Mouse (Mus musculus) liver, embryonic 14.5 days (tissue): ENCODE measurements around the gene Arntl2. TPM values are rescaled to one million over a fixed set of nuclear protein-coding genes. Genes with fewer than 3 reads are reported as not detected.
A peak's percentile ranks its signal among the peaks of the same experiment; 100 is the strongest.
"Not testable (repeated sequence)": the region's sequence is repeated elsewhere in the genome, so short reads cannot be mapped to it uniquely, and the experiment has no call there.

Source experiments
- ATAC-seq: fragments of 200-750 bp; cut with Nextera tagmentation; 2 replicates; pipeline ENCODE4 v1.8.0; 2017; ENCODE audit warnings: moderate number of reproducible peaks, mild to moderate bottlenecking, moderate library complexity; ENCODE audit not compliant: insufficient read depth
- DNase-seq, 3 experiments: peaks; one replicate each; pipeline ENCODE4 v3.0.0-alpha.2; 2012 to 2013; ENCODE audit warnings: low read depth in 3 of 3, low spot score in 3 of 3
- H3K27ac ChIP-seq: fragments of 300-500 bp; sonication (generic); 2 replicates; pipeline ENCODE4 v1.5.1; 2014; ENCODE audit warnings: moderate library complexity, mild to moderate bottlenecking, control low read depth, inconsistent platforms
- H3K27me3 ChIP-seq: fragments of 300-500 bp; sonication (generic); 2 replicates; pipeline ENCODE4 v1.6.1; 2014; ENCODE audit warnings: mild to moderate bottlenecking, low read length, moderate library complexity; ENCODE audit not compliant: control insufficient read depth, insufficient read depth
- H3K36me3 ChIP-seq: fragments of 300-500 bp; sonication (generic); replicated peaks from 2 replicates; pipeline ENCODE4 v1.6.1; 2014; ENCODE audit warnings: low read depth; ENCODE audit not compliant: control insufficient read depth, insufficient read depth
- H3K4me1 ChIP-seq, 2 experiments: fragments of 200-500 bp in 1 of 2; fragments of 300-500 bp in 1 of 2; sonication (generic) in 1 of 2; replicated peaks; 2 replicates each; pipeline ENCODE4 v1.6.1; 2012 to 2014; ENCODE audit warnings: antibody characterized with exemption in 1 of 2, inconsistent platforms in 1 of 2, low read length in 1 of 2; ENCODE audit not compliant: control insufficient read depth in 2 of 2, insufficient read depth in 2 of 2
- H3K4me2 ChIP-seq: fragments of 300-500 bp; sonication (generic); 2 replicates; pipeline ENCODE4 v1.6.1; 2014; ENCODE audit warnings: low read depth, mild to moderate bottlenecking, control low read depth, moderate library complexity
- H3K4me3 ChIP-seq, 2 experiments: fragments of 200-500 bp in 1 of 2; fragments of 300-500 bp in 1 of 2; sonication (generic) in 1 of 2; 2 replicates each; pipeline ENCODE4 v1.5.1; 2012 to 2014; ENCODE audit warnings: low read depth in 2 of 2, low read length in 2 of 2, mild to moderate bottlenecking in 2 of 2, control low read depth in 1 of 2, inconsistent platforms in 1 of 2, moderate library complexity in 1 of 2; ENCODE audit not compliant: insufficient read depth in 1 of 2
- H3K9ac ChIP-seq: fragments of 300-500 bp; sonication (generic); replicated peaks from 2 replicates; pipeline ENCODE4 v1.6.1; 2014; ENCODE audit warnings: mild to moderate bottlenecking, control low read depth, moderate library complexity
- H3K9me3 ChIP-seq: fragments of 300-500 bp; sonication (generic); 2 replicates; pipeline ENCODE4 v1.6.1; 2016; ENCODE audit warnings: low read length, mixed read lengths; ENCODE audit not compliant: control insufficient read depth
- CTCF ChIP-seq: IDR thresholded peaks from 2 replicates; pipeline ENCODE4 v1.5.1; 2016; ENCODE audit warnings: antibody characterized with exemption, low read depth, control low read depth
- EP300 ChIP-seq: IDR thresholded peaks from 2 replicates; pipeline ENCODE4 v1.6.1; 2016; ENCODE audit warnings: antibody characterized with exemption, low read depth
- WGBS: fragments of 180-500 bp; shearing (Covaris S2); extraction: QIAGEN DNeasy Blood & Tissue Kit; methylation state at CpG from one replicate; pipeline ENCODE4 v1.1.7; 2014; ENCODE audit not compliant: insufficient replicate concordance; 5-methylcytosine and 5-hydroxymethylcytosine counted together
- polyA plus RNA-seq, 2 experiments: library from polyadenylated mRNA; depleted of rRNA in 1 of 2; stranded (reverse) in 1 of 2; unstranded in 1 of 2; fragments of >200 nt; fragmentation: Nextera tagmentation in 1 of 2; extraction: Ambion mirVana in 1 of 2; gene quantifications; 2 replicates each; pipeline versions ENCODE4 v1.2.1 to v1.2.3; 2012 to 2014

Gene Arntl2
- polyA plus RNA-seq, 2 experiments = 0.08 to 0.49 TPM

- Histone ChIP-seq H3K9me3 (no peaks in the 10 kb centered on the region), H3K9ac (no peak overlapping the region), H3K36me3 (no peaks in the 10 kb centered on the region), H3K4me2 (no peak overlapping the region), H3K4me3 (no peak overlapping the region), H3K27ac (no peak overlapping the region), H3K27me3 (no peaks in the 10 kb centered on the region), H3K4me1 (peaks cover 3 to 20% of the 10 kb centered on the region in 2 experiments; a peak in 3 of 4 replicates)
- no peak for TF ChIP-seq EP300
- 66% methylated on average over 3 of the region's 3 CpGs for WGBS
- DNase-seq (no peak), ATAC-seq (no peak)
These were observed 56.1 kb downstream of the Arntl2 start for GRCm38 (mm10) chr6:146851916-146852315.

DNA sequence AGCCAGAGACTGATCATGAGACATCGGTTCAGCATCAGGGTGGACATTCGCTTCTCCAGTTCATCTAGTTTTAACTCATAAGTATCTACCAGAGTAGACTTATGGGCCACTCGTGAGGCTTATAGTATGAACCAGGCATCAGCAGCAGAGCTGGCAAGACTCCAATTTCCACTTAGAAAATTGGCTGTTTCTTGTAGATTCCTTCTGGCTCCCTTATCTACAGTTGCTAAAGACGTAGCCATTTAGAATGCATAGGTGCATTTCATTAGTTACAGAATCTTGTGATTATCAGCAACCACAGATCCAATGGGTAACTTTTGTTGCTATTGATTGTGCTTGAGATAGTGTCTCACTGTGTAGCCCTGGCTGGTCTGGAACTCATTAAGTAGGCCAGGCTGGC lies 56.9 kb downstream of the Arntl2 start:
- H3K27ac ChIP-seq = no peak overlapping the region
- H3K4me3 ChIP-seq = no peak overlapping the region
- H3K36me3 ChIP-seq = no peaks in the 10 kb centered on the region
- H3K9me3 ChIP-seq = no peaks in the 10 kb centered on the region
- no peak for ATAC-seq
- H3K9ac ChIP-seq = no peak overlapping the region
- H3K4me2 ChIP-seq = no peak overlapping the region
- 0 out of 2 replicates have a peak, but pooled peaks have one; percentile 8 for TF ChIP-seq EP300
- no peak for TF ChIP-seq CTCF
- H3K4me1 ChIP-seq = peaks cover 3 to 20% of the 10 kb centered on the region in 2 experiments; a peak in 3 of 4 replicates
- 38% methylated on average over 4 of the region's 4 CpGs for WGBS
- no peak for DNase-seq
- no peaks in the 10 kb centered on the region for H3K27me3 ChIP-seq

DNA sequence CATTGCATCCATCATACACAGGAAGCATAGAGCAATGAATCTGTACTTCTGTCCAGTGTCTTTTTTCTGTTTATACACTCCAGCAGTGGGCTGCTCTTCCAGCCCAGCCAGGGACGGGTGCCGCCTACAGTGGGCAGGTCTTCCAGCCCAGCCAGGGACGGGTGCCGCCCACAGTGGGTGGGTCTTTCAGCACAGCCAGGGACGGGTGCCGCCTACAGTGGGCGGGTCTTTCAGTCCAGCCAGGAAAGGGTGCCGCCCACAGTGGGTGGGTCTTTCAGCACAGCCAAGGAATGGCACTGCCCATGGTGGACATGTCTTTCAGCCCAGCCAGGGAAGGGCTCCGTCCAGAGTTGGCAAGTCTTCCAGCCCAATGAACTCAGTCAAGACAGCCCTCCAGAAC lies 59.3 kb downstream of the Arntl2 start:
- 69% methylated on average over 9 of the region's 9 CpGs for WGBS
- DNase-seq (peak; percentile 36 to 84 (median 80)), ATAC-seq (peak; percentile 84)
- H3K36me3 ChIP-seq = no peaks in the 10 kb centered on the region
- H3K4me3 ChIP-seq = no peak overlapping the region
- H3K9me3 ChIP-seq = no peaks in the 10 kb centered on the region
- H3K4me1 ChIP-seq = peaks cover 0 to 14% of the 10 kb centered on the region in 2 experiments; a peak in 2 of 4 replicates
- TF ChIP-seq CTCF (no peak), EP300 (no peak)
- no peak overlapping the region for H3K27ac ChIP-seq
- H3K9ac ChIP-seq = no peak overlapping the region
- H3K27me3 ChIP-seq = no peaks in the 10 kb centered on the region
- H3K4me2 ChIP-seq = no peak overlapping the region

- TF ChIP-seq EP300 (no peak), CTCF (no peak)
- WGBS = 75% methylated on average over 2 of the region's 2 CpGs
- H3K27ac ChIP-seq = no peak overlapping the region
- no peak overlapping the region for H3K9ac ChIP-seq
- no peak overlapping the region for H3K4me3 ChIP-seq
- H3K27me3 ChIP-seq = no peaks in the 10 kb centered on the region
- no peaks in the 10 kb centered on the region for H3K36me3 ChIP-seq
- DNase-seq (no peak), ATAC-seq (no peak)
- H3K9me3 ChIP-seq = no peaks in the 10 kb centered on the region
- peaks cover 0 to 9% of the 10 kb centered on the region in 2 experiments; a peak in 2 of 4 replicates for H3K4me1 ChIP-seq
- no peak overlapping the region for H3K4me2 ChIP-seq
These were observed 61.5 kb downstream of the Arntl2 start for GRCm38 (mm10) chr6:146857386-146857785.

GRCm38 (mm10) chr6:146863154-146863553 lies 67.3 kb downstream of the Arntl2 start:
- Histone ChIP-seq H3K4me3 (no peak overlapping the region), H3K9me3 (no peaks in the 10 kb centered on the region), H3K27ac (no peak overlapping the region), H3K4me1 (no peaks in the 10 kb centered on the region), H3K27me3 (no peaks in the 10 kb centered on the region), H3K9ac (no peak overlapping the region), H3K4me2 (no peak overlapping the region), H3K36me3 (no peaks in the 10 kb centered on the region)
- no peak for DNase-seq
- no peak for ATAC-seq
- WGBS = 60% methylated on average over 2 of the region's 2 CpGs
- TF ChIP-seq EP300 (no peak), CTCF (no peak)

- not testable (repeated sequence) for H3K9me3 ChIP-seq, DNase-seq, ATAC-seq, H3K4me2 ChIP-seq, H3K4me1 ChIP-seq, H3K9ac ChIP-seq, H3K27me3 ChIP-seq, H3K4me3 ChIP-seq, H3K36me3 ChIP-seq, H3K27ac ChIP-seq
- WGBS = 64% methylated on average over 2 of the region's 5 CpGs
These were observed 68.5 kb downstream of the Arntl2 start for GRCm38 (mm10) chr6:146864370-146864769.
